Mouse (Mus musculus) C2C12 (cell line): ENCODE measurements around the gene Cspg4. TPM values are rescaled to one million over a fixed set of nuclear protein-coding genes. Genes with fewer than 3 reads are reported as not detected.
"Not testable (repeated sequence)": the region's sequence is repeated elsewhere in the genome, so short reads cannot be mapped to it uniquely, and the experiment has no call there.

ENCODE experiments used
- H3K27me3 ChIP-seq: one replicate; pipeline ENCODE4 v1.6.1; 2011; ENCODE audit not compliant: control insufficient read depth, insufficient read depth, insufficient read length
- H3K36me3 ChIP-seq: one replicate; pipeline ENCODE4 v1.6.1; 2011; ENCODE audit not compliant: control insufficient read depth, insufficient read depth
- H3K4me3 ChIP-seq: one replicate; pipeline ENCODE4 v1.5.1; 2011; ENCODE audit warnings: mild to moderate bottlenecking, control low read depth; ENCODE audit not compliant: poor library complexity, insufficient read depth, severe bottlenecking
- H3K79me2 ChIP-seq: one replicate; pipeline ENCODE4 v1.6.1; 2011; ENCODE audit not compliant: control insufficient read depth, insufficient read depth
- H3K79me3 ChIP-seq: one replicate; pipeline ENCODE4 v1.6.1; 2011; ENCODE audit warnings: low read depth, control low read depth
- H3ac ChIP-seq: one replicate; pipeline ENCODE3; 2011; ENCODE audit warnings: low read depth; ENCODE audit not compliant: control insufficient read depth, insufficient read length
- CEBPB ChIP-seq: IDR thresholded peaks from one replicate; pipeline ENCODE4 v1.6.1; 2011; ENCODE audit warnings: low read depth, mild to moderate bottlenecking, control low read depth, moderate library complexity
- CTCF ChIP-seq: IDR thresholded peaks from one replicate; pipeline ENCODE4 v1.5.1; 2011; ENCODE audit not compliant: control insufficient read depth, insufficient read depth, insufficient read length
- FOSL1 ChIP-seq: IDR thresholded peaks from one replicate; pipeline ENCODE4 v1.8.0; 2011; ENCODE audit warnings: mild to moderate bottlenecking, low read length; ENCODE audit not compliant: poor library complexity, insufficient read depth, severe bottlenecking
- MAX ChIP-seq: IDR thresholded peaks from one replicate; pipeline ENCODE4 v1.6.1; 2011; ENCODE audit warnings: mild to moderate bottlenecking, control low read depth
- MYOD1 ChIP-seq: IDR thresholded peaks from one replicate; pipeline ENCODE4 v1.6.1; 2011; ENCODE audit warnings: low read depth; ENCODE audit not compliant: control insufficient read depth, insufficient read length
- MYOG ChIP-seq: IDR thresholded peaks from one replicate; pipeline ENCODE4 v1.6.1; 2011; ENCODE audit not compliant: control insufficient read depth, insufficient read length; ENCODE audit errors: extremely low read depth
- USF1 ChIP-seq: IDR thresholded peaks from one replicate; pipeline ENCODE4 v1.6.1; 2011; ENCODE audit warnings: low read depth, mild to moderate bottlenecking, control low read depth, moderate library complexity
- polyA plus RNA-seq: library from polyadenylated mRNA; unstranded; fragments of >200 nt; fragmentation: generic; extraction: Trizol; gene quantifications from one replicate; pipeline ENCODE4 v1.2.1, GENCODE M21; 2012; ENCODE audit warnings: missing spikeins

Cspg4 gene
- polyA plus RNA-seq, 1 experiment = 42.8 TPM

DNA sequence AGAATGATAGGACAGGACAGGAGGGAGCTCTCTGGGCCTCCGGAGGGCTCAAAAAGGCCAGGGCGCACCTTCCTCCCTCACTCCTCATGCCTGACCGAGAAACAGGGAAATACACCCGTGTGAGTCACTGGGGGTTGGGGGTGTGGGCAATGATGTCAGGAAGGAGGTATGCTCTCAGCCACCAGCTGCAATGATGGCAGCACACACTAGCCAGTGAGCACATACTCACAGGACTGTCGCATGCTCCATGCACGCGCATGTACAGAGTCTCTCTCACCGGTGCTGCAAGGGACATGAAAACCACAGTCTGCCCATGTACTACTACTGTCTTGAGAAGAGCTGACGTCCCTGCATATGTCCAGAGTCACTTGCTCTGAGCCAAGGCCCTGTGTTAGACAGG, 42.7 kb downstream of the Cspg4 start:
- Histone ChIP-seq H3K27me3 (no peaks in the 10 kb centered on the region), H3K36me3 (no peaks in the 10 kb centered on the region), H3K79me2 (no peaks in the 10 kb centered on the region), H3K79me3 (no peaks in the 10 kb centered on the region), H3K4me3 (no peak overlapping the region), H3ac (no peak overlapping the region)
- peak; percentile 76 for TF ChIP-seq MYOD1
- TF ChIP-seq FOSL1 = peak; percentile 26
- no peak for TF ChIP-seq CTCF
- TF ChIP-seq MYOG = no peak
- peak; percentile 86 for TF ChIP-seq MAX

- H3K36me3 ChIP-seq, H3K27me3 ChIP-seq, H3K4me3 ChIP-seq, H3K79me3 ChIP-seq, H3ac ChIP-seq, H3K79me2 ChIP-seq: not testable (repeated sequence)
These were observed 45.2 kb downstream of the Cspg4 start for GRCm38 (mm10) chr9:56909991-56910390.

DNA sequence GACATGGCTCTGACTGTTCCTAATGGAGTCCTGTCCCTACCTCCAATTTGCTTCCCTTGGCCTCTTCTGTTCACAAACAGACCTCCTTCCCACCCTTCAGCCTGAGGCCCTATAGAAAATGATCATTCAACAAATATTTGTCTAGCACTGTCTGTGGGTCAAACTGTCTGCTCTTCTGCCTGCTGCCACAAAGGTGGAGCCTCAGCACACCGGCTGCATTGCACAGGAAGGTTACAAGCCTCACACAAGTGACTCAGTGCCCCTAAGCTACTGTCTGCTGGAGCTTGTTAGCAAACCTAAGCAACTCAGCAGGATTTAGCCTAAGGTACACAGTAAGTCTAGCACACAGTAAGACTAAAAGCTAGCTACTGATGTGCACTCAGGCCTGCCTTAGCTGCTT, 46.2 kb downstream of the Cspg4 start:
- Histone ChIP-seq H3K79me3 (no peaks in the 10 kb centered on the region), H3K4me3 (no peak overlapping the region)
- TF ChIP-seq CTCF (no peak), USF1 (no peak), MYOG (no peak), FOSL1 (no peak)

GRCm38 (mm10) chr9:56913991-56914390, 49.2 kb downstream of the Cspg4 start:
- TF ChIP-seq FOSL1 (no peak), MYOD1 (no peak), USF1 (no peak), MYOG (no peak), CTCF (no peak), MAX (no peak), CEBPB (no peak)
- H3ac ChIP-seq = no peak overlapping the region
- peaks cover 9% of the 10 kb centered on the region for H3K36me3 ChIP-seq
- no peaks in the 10 kb centered on the region for H3K79me2 ChIP-seq
- H3K79me3 ChIP-seq = no peaks in the 10 kb centered on the region
- H3K27me3 ChIP-seq = no peaks in the 10 kb centered on the region
- H3K4me3 ChIP-seq = no peak overlapping the region

More for the DNA sequence above, 46.2 kb downstream of the Cspg4 start:
- H3ac ChIP-seq = no peak overlapping the region
- no peaks in the 10 kb centered on the region for H3K79me2 ChIP-seq
- H3K27me3 ChIP-seq = no peaks in the 10 kb centered on the region
- H3K36me3 ChIP-seq = no peaks in the 10 kb centered on the region

DNA sequence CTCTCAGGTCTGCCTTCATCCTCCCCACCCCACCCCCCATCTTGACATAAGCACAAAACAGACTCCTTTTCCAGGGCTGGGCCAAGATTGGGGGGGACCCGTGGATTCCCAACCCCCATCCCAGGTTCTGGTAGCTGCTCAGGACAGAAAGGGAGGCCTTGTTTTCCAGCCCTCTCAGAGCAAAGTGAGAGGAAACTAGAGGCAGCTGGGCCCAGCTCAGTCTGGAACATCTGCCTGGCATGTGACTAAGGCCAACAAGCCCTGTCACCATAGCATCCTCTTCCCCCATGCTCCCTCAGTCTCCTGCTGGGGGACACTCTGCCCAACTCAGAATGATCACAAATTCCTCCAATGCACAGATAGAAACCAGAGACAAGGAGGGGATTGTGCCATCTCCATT, 50.3 kb downstream of the Cspg4 start:
- H3K36me3 ChIP-seq = peaks cover 9% of the 10 kb centered on the region
- TF ChIP-seq CEBPB (no peak), FOSL1 (no peak), MYOG (no peak), MYOD1 (no peak), USF1 (no peak), CTCF (no peak), MAX (no peak)
- no peak overlapping the region for H3ac ChIP-seq
- H3K4me3 ChIP-seq = no peak overlapping the region
- H3K27me3 ChIP-seq = no peaks in the 10 kb centered on the region
- no peaks in the 10 kb centered on the region for H3K79me2 ChIP-seq
- no peaks in the 10 kb centered on the region for H3K79me3 ChIP-seq

GRCm38 (mm10) chr9:56915695-56916410, 51.0 kb downstream of the Cspg4 start:
- Histone ChIP-seq H3K4me3 (no peak overlapping the region), H3K79me3 (no peaks in the 10 kb centered on the region), H3ac (no peak overlapping the region), H3K79me2 (no peaks in the 10 kb centered on the region), H3K27me3 (no peaks in the 10 kb centered on the region), H3K36me3 (peaks cover 14% of the 10 kb centered on the region)
- no peak for TF ChIP-seq CTCF
- TF ChIP-seq CEBPB = no peak
- no peak for TF ChIP-seq USF1
- TF ChIP-seq MAX = no peak
- TF ChIP-seq FOSL1 = no peak
- no peak for TF ChIP-seq MYOD1
- no peak for TF ChIP-seq MYOG
